Comparison of ENCODE assay signal across 11 mouse cellular contexts in genomic region chr14:64585471-64586192, GRCm38 (mm10).
DNase-seq lines count a peak whose midpoint lies in the region; ATAC-seq and TF ChIP-seq lines count a peak whose summit lies in the region.
"Had no signal": no experiment of that assay in that cellular context is flagged by ENCODE, and none has a peak within 500 bp of the region (broad histone marks: within the 10 kb centered on the region; RNA-seq: fewer than 3 reads in every experiment).

No protein-coding gene starts in this region.

- H3K9me3 ChIP-seq in embryonic facial prominence, embryonic 12.5 days, result no peaks in the 10 kb centered on the region
- H3K9me3 ChIP-seq in hindbrain, postnatal 0 days (ENCODE audit: low read length), result no peaks in the 10 kb centered on the region
- H3K9me3 ChIP-seq in neural tube, embryonic 14.5 days (ENCODE audit: control insufficient read depth, low read length), result no peaks in the 10 kb centered on the region
- H3K9me3 ChIP-seq: heart, embryonic 15.5 days had no signal

- no peak for TF ChIP-seq CTCF in hindbrain, postnatal 0 days (IDR thresholded peaks at IDR 0.05; ENCODE audit: low read depth)

- H3K4me2 ChIP-seq in embryonic facial prominence, embryonic 12.5 days (replicated peaks), result 0 out of 2 replicates have a peak overlapping the region, but pooled peaks have one; percentile 7
- peak overlapping the region; percentile 77 for H3K4me2 ChIP-seq in hindbrain, postnatal 0 days (ENCODE audit: low read depth, low read length)
- peak overlapping the region; percentile 52 for H3K4me2 ChIP-seq in neural tube, embryonic 14.5 days (ENCODE audit: low read depth, low read length)

- intact Hi-C loops in heart, postnatal 36 days (cut with DNase I), result no loop called here
- intact Hi-C loops in heart, postnatal 14 days (cut with DNase I), result no loop called here

- no peak overlapping the region for H3K27ac ChIP-seq in embryonic facial prominence, embryonic 12.5 days
- H3K27ac ChIP-seq in hindbrain, postnatal 0 days, result peak overlapping the region; percentile 97
- H3K27ac ChIP-seq in neural tube, embryonic 14.5 days (ENCODE audit: low read depth, low read length), result peak overlapping the region; percentile 100
- H3K27ac ChIP-seq: heart, embryonic 15.5 days had no signal

- DNase-seq in cerebellum, postnatal 10 days, result peak; percentile 70 to 72
- peak; percentile 65 for DNase-seq in hindbrain, postnatal 0 days (ENCODE audit: low spot score)
- no peak for DNase-seq in heart, postnatal 36 days
- no peak for DNase-seq in heart, postnatal 14 days
- no peak for DNase-seq in adrenal gland, postnatal 10 days
- DNase-seq in ovary, adult 18-20 months (ENCODE audit: low spot score), result no peak
- DNase-seq: kidney, postnatal 25 days; liver had no signal

- H3K4me3 ChIP-seq in embryonic facial prominence, embryonic 12.5 days, result no peak overlapping the region
- H3K4me3 ChIP-seq in hindbrain, postnatal 0 days (ENCODE audit: low read length), result no peak overlapping the region
- peak overlapping the region; percentile 55 for H3K4me3 ChIP-seq in neural tube, embryonic 14.5 days (ENCODE audit: low read depth, low read length)

- 4% methylated on average over 28 of the region's 28 CpGs for WGBS in embryonic facial prominence, embryonic 12.5 days
- WGBS in hindbrain, postnatal 0 days, result 5% methylated on average over 28 of the region's 28 CpGs
- WGBS in neural tube, embryonic 14.5 days, result 3% methylated on average over 28 of the region's 28 CpGs

- peaks cover 28% of the 10 kb centered on the region for H3K4me1 ChIP-seq in embryonic facial prominence, embryonic 12.5 days
- H3K4me1 ChIP-seq in hindbrain, postnatal 0 days (ENCODE audit: insufficient read depth, low read length), result 0 out of 2 replicates have a peak, but pooled peaks cover 5% of the 10 kb centered on the region
- H3K4me1 ChIP-seq in neural tube, embryonic 14.5 days (ENCODE audit: control insufficient read depth, insufficient read depth, low read length), result peaks cover 34% of the 10 kb centered on the region

- no peaks in the 10 kb centered on the region for H3K36me3 ChIP-seq in embryonic facial prominence, embryonic 12.5 days
- no peaks in the 10 kb centered on the region for H3K36me3 ChIP-seq in hindbrain, postnatal 0 days (ENCODE audit: insufficient read depth, low read length)
- peaks cover 8% of the 10 kb centered on the region; the same call in 1 of the 2 replicates for H3K36me3 ChIP-seq in neural tube, embryonic 14.5 days (ENCODE audit: control insufficient read depth, insufficient read depth, low read length)
- H3K36me3 ChIP-seq: heart, embryonic 15.5 days had no signal

- ATAC-seq in embryonic facial prominence, embryonic 12.5 days (ENCODE audit: insufficient number of reproducible peaks, insufficient read depth, low FRiP score, low TSS enrichment), result no peak
- ATAC-seq in hindbrain, postnatal 0 days, result no peak
- no peak for ATAC-seq in neural tube, embryonic 14.5 days (ENCODE audit: low read depth)

- peaks cover 86% of the 10 kb centered on the region for H3K27me3 ChIP-seq in embryonic facial prominence, embryonic 12.5 days
- no peaks in the 10 kb centered on the region for H3K27me3 ChIP-seq in hindbrain, postnatal 0 days (ENCODE audit: insufficient read depth, low read length)
- H3K27me3 ChIP-seq in neural tube, embryonic 14.5 days (ENCODE audit: control insufficient read depth, insufficient read depth, low read length), result no peaks in the 10 kb centered on the region

- H3K9ac ChIP-seq in embryonic facial prominence, embryonic 12.5 days, result no peak overlapping the region
- peak overlapping the region; percentile 96 for H3K9ac ChIP-seq in hindbrain, postnatal 0 days (replicated peaks; ENCODE audit: low read length)
- H3K9ac ChIP-seq in neural tube, embryonic 14.5 days (replicated peaks; ENCODE audit: low read depth, low read length), result peak overlapping the region; percentile 99
- H3K9ac ChIP-seq: heart, embryonic 15.5 days had no signal

Comparison
In these comparisons a context has a peak if more than half of its experiments do, and no peak if none do; other contexts are left out.
1. DNase-seq: peak in cerebellum, postnatal 10 days (2 of 2) and hindbrain, postnatal 0 days (single experiment); none in heart, postnatal 36 days (0 of 2), heart, postnatal 14 days (0 of 2), adrenal gland, postnatal 10 days (single experiment) and ovary, adult 18-20 months (single experiment).
2. H3K4me2 ChIP-seq: peak in every context shown above with its lines; median percentile 77 in hindbrain, postnatal 0 days; 52 in neural tube, embryonic 14.5 days; 7 in embryonic facial prominence, embryonic 12.5 days.